Mouse (Mus musculus) kidney, adult 2 months (tissue): ENCODE data around the gene Ptpn18.

Experiments
- CTCF ChIP-seq: fragments of 200-500 bp; conservative IDR thresholded peaks from 2 replicates; pipeline ENCODE4 v1.5.1; 2011; ENCODE audit warnings: low read depth, mild to moderate bottlenecking, control low read depth, low read length, moderate library complexity, mixed read lengths; ENCODE audit not compliant: insufficient read depth, insufficient read length
- POLR2A ChIP-seq: fragments of 200-500 bp; IDR thresholded peaks from one replicate; pipeline ENCODE4 v1.6.1; 2011; ENCODE audit warnings: low read depth, low read length, control low read depth

DNA sequence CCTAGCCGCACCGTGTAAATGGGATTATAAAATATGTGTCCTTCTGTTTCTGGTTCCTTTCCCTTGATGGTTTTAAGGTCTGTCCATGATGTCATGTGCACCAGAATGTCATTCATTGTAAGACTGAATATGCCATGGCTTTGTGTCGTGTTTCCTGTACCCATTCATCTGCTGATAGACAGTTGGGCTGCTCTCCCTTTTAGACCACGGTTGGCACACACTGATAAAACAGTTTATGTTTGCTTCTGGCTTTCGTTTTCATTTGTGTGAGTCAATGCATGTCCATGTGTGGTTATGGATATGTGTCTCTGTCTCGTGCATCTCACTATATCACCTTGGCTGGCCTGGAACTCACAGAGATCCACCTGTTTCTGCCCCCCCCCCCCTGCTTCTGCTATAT is 5.9 kb downstream of the Ptpn18 start:
- no peak for TF ChIP-seq POLR2A
- TF ChIP-seq CTCF = no peak
